Mouse (Mus musculus) ES-E14 (cell line): ENCODE measurements at regions not wholly inside any gene's neighbourhood (a gene's known extent, or its start where the extent isn't known, plus 50 kb on each side); places are given as distances from the start of the nearest gene placed in this dataset.

Experiments used
- HCFC1 ChIP-seq: IDR thresholded peaks from 2 replicates; pipeline ENCODE4 v1.6.1; 2012; ENCODE audit warnings: low read length, inconsistent platforms, borderline replicate concordance; ENCODE audit not compliant: insufficient read depth
- ZNF384 ChIP-seq: IDR thresholded peaks from 2 replicates; pipeline ENCODE4 v1.6.1; 2012; ENCODE audit warnings: low read depth, low read length, inconsistent platforms

DNA sequence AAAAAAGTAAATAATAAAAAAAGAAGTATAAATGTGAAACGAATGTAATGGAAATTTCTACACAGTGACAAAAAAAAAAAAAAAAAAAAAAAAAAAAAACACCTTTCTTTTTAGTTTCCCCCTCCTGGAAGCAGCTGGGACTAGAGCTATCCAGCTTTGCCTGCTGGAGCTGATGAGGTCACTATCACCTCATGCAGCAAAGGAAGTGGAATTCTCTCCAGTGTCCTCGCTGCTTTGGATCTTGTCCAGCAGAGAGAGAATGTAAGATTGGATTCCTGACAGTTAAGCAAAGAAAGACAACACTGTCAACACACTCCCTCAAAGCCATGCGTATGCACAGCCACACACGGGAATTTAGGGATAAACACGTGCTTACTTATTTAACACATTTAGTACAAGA, 698.9 kb upstream of the 4930412O13Rik start:
- 0 out of 2 replicates have a peak, but pooled peaks have one; percentile 53 for TF ChIP-seq ZNF384
- TF ChIP-seq HCFC1: no peak
